Mouse (Mus musculus): Measurements from ENCODE around the gene Synj2.
A peak's percentile ranks its signal among the peaks of the same experiment; 100 is the strongest.

Gene Synj2

GRCm38 (mm10) chr17:5936276-5936675, 4.8 kb upstream of the Synj2 start:
- no peak for DNase-seq

DNA sequence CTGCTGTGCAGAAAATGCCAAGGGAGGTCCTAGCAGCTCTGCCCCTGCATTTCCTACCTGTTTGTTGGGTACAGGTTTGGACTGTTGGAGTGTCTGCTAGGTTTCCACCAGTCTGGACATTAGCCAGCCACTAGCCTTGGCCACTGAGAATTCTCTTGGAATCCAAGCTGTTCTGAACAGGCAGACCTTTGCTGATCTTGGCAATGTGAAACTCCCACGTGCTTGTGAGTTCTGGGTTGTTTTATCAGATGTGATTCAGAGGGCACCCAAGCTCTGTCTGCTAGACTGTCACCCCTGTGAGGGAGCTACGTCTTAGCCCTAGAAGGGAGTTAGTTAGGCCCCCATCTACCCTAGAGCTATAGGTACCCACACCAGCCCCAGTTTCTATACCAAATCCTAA, 3.6 kb upstream of the Synj2 start:
- DNase-seq = no peak

DNA sequence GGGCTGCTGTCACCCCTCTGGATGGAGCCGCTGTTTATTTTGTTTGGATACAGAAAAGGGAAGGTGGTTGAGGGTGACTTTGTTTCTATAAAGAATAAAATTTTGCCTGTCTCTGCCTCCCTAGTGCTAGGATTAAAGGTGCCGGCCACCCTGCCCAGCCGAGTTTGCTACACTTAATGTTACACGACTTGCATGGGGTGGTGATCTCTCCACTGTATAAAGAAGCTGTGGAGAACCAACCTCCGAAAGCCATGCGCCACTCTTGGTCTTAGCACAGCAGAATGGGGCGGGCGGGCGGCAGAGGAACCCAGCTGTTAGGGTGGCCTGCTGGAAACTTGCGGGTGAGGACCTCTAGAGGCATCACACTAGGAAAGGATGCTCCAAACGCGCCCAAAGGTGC, 1.2 kb upstream of the Synj2 start:
- DNase-seq = no peak

DNA sequence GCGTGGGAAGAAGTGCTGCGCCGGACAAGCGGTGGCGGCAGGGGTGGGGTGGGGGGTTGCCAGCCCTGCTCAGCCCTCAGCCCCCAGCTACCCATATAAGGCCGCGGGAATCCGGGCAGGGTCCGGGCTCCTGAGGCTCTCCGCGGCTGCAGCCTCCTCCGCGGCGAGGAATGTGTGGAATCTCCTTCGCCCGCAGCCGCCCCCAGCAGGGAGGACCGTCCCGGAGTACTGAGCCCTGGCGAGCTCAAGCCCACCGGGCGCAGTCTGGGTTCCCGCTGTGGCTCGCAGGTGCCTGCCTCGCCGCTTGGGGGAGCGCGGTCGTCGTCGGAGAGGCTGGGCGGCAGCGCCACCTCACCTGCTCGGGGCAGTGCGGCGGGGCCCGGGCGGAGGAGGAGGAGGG, 288 bp upstream of the Synj2 start:
- peak; percentile 77 for DNase-seq

DNA sequence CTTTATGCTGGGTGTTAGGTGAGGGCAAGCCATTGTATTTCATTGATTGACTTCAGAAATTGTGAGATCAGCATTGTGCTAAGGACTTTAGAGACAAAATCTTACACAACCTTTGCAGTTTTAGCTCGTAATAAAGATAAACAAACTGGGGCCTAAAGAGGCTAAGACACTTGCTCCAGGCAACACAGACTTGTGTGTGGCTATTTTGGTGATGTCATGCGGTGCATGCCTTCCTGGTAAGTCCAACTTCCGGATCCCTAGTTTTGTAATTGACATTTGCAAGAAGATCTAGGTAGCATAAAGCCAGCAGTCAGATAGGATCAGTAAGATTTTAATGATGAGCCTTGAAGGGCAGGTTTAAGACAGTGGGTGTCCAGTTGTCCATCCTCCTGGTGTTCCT, 1.1 kb downstream of the Synj2 start:
- no peak for DNase-seq

GRCm38 (mm10) chr17:5943053-5943452, 2.0 kb downstream of the Synj2 start:
- DNase-seq = no peak

GRCm38 (mm10) chr17:5947039-5947438, 6.0 kb downstream of the Synj2 start:
- no peak for DNase-seq

GRCm38 (mm10) chr17:5952455-5952854, 11.4 kb downstream of the Synj2 start:
- DNase-seq = no peak

DNA sequence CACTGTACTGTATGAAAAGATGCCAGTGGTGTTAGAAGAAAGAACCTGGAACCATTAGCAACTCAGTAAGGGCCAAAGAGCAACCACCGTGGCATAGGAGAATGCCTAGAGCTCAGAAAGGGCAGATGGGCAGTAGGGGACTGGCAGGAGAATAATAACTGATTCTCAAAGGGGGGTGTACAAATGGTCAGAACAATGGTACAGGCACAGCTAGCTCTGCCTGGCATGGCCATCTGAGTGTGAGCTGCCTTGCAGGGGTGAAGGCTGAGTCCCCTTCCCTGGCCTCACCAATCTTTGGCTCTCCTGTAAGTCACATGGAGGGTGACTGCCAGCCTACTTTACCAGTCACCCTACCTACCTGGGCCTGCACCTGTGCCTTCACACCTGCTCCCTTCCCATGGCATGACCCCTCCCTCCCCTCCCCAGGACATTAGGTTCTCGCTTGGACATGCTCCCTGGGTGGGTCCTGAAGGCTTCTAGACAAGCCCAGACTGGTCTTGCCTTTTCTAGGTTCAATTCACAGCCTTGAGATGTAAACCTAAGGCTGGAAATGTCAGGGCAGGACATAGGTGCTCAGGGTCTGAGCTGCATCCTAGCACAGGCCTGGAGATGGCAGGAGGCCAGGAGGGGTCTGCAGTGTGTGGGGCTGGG, 15.4 kb downstream of the Synj2 start:
- no peak for DNase-seq

DNA sequence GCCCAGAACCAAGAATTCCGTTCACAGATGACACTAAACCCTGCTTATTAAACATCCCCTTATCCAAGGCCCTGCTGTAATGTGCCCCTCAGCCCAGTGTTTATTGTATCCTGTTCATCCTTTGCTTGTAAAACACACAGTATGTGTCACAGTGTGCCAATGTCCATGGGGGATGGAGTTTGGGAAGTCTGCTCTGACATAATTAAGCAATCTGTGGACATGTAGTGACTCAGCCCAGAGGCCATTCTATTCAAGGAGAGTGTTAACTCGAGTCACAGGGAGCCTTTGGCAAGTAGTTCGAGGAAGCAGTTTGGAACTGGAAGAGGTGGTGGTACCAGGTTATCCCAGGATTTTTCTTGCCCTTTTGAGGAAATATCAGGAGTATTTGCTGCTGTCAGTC, 16.0 kb downstream of the Synj2 start:
- DNase-seq = no peak

GRCm38 (mm10) chr17:5958229-5958628, 17.1 kb downstream of the Synj2 start:
- DNase-seq = no peak

DNA sequence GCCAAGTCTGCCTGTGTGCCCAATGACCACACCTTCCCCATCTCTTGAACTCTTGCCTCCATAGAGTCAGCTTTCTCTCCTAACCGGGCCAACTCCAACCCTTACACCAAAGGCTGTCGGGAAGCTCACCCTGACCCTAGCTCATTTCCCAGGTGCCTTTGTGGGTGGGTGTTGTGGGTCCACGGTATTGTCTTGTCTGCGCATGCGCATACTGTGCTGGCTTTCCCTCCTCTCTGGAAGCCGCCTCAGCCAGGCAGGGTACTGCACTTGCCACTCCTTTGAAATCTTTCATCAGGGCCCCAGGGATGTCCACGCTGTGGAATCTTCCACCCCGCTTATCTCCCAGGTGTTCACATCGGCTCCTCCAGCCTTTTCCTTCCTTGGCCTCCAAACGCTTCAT, 17.6 kb downstream of the Synj2 start:
- no peak for DNase-seq

GRCm38 (mm10) chr17:5959096-5959495, 18.0 kb downstream of the Synj2 start:
- no peak for DNase-seq

DNA sequence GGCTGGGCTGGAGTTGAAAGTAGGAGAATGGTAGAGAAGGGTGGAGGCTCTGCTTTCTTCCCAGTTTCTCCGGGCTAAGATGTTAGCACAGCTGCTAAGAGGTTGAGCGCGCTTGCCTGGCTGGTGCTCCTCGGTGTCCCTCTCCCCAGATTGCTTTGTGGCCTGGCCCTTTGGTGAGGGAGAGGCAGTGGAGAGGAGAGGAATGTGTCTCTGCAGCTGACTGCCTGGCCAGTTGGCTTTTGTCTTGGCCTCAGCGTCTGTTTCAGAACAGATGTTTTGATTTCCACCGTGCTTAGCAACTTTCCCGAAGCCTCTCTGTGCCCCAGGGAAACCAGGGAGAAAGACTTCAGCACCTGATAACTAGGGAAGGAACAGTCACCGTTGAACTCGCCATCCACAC, 18.7 kb downstream of the Synj2 start:
- DNase-seq = no peak

GRCm38 (mm10) chr17:5963766-5964165, 22.7 kb downstream of the Synj2 start:
- DNase-seq = no peak

- no peak for DNase-seq
Measured at GRCm38 (mm10) chr17:5965084-5965781, 24.2 kb downstream of the Synj2 start.

DNA sequence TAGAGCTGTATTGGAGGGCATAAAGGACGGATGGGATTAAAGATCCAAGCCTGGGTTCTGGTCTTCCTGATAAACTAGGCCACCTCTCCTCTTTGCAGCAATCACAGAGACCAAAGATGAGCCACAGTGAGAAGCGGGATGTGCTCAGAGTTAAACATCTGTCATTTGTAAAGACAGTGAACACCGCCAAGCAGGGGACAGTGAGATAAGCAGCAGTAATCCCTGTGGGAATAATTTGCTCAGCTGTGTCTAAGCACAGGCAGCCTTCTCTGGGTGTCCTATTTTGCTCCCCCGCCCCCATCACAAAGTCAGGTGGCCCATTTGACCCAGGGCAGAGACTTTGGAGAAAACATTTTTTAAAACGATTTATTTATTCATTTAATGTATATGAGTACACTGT, 25.6 kb downstream of the Synj2 start:
- DNase-seq = no peak

GRCm38 (mm10) chr17:5968562-5968961, 27.5 kb downstream of the Synj2 start:
- no peak for DNase-seq

DNA sequence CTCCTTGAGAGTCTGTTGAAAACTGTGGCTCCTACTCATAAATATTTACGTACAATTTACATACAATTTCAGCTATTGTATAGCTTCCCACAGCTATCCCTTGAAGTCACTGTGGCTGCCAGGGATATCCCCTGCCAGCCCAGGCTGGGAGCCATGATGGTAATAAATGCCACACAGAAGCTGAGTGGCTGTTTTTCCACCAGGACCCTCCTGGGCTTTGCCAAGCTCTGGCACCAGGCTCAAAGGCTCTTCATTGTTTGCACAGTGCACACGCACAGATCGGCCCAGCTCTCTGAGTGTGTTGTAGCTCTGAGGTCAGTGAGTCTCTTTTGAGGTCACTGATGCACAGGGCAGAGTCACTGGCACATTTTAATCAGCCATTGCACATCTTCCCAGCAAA, 28.2 kb downstream of the Synj2 start:
- DNase-seq = no peak

DNA sequence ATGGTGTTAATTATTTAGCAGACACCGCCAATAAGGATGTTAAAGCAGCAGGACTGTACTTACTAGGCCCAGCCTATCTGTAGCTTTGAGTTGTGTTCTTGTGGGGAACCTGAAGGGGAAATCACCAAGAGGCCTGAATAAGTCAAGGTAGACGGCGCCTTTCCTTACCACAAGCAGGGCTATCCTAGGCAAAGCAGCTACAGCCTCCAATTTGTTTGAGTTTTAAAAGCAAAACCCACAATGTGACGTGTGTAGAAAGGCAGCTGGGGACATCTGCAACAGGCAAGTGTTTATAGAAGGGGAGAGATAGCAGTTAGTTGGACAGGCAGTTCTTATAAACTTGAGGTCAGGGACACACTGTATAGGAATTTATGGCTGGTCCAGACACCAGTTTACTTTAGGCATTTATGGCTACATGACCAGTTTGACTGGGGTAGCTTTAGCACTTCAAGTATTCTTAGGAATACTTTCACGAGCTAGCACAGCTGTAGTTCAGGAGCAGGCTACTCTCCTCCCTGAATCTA, 29.3 kb downstream of the Synj2 start:
- DNase-seq = no peak

- no peak for DNase-seq
Measured at GRCm38 (mm10) chr17:5973536-5973935, 32.5 kb downstream of the Synj2 start.

GRCm38 (mm10) chr17:5975099-5975977, 34.3 kb downstream of the Synj2 start:
- peak; percentile 20 for DNase-seq

DNA sequence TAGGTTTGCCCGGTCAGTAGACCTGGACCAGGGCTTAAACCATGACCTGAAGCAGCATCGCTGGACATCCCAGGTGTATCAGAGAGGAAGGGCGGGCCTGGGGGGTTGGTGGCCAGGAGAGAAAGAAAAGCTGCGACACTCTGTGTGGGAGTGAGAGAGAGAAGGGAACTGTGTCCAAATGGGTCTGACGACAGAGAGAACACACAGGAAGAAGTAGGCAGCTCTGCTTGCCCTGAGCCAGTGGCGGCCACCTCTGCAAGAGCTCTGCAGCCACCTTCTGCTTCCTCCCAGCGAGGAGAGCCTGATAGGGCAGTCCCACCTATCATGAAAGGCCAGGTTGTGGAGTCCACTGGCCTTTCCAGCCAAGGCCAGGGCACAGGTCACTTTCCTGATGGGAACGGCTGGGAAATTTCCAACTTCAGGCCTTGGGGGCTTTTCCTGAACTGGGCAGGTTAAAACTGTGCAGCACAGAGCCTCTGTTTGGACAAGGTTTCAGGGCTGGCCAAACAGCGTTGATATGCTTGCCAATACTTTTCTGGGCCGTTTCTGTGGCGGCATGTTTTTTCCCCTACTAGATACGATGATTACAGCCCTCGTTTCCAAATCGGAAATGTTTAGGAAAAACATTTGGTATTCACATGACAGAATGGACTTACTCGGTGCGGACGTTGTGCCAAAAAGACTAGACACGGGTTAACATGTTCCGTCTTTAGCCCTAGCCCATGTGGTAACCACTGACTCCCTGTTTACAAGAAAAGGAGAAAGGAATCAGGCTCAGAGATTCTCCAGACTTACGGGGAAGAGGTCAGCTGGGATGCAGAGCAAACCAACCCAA, 35.4 kb downstream of the Synj2 start:
- no peak for DNase-seq

Data from kidney, adult 18-20 months (tissue).